Mouse (Mus musculus) G1E (cell line): ENCODE measurements at regions not wholly inside any gene's neighbourhood (a gene's known extent, or its start where the extent isn't known, plus 50 kb on each side); places are given as distances from the start of the nearest gene placed in this dataset.

ENCODE experiments used
- CTCF ChIP-seq: IDR thresholded peaks from 2 replicates; pipeline ENCODE4 v1.5.1; 2012; ENCODE audit warnings: low read depth, low read length, inconsistent platforms, mixed read lengths
- GATA1 ChIP-seq: IDR thresholded peaks from 2 replicates; pipeline ENCODE4 v1.6.1; 2012; ENCODE audit warnings: borderline replicate concordance, low read length, inconsistent platforms, mixed read lengths
- GATA2 ChIP-seq: IDR thresholded peaks from 2 replicates; pipeline ENCODE4 v1.6.1; 2012; ENCODE audit warnings: low read depth, low read length, inconsistent platforms, borderline replicate concordance
- POLR2AphosphoS5 ChIP-seq: IDR thresholded peaks from 2 replicates; pipeline ENCODE4 v1.6.1; 2012; ENCODE audit warnings: low read depth, low read length, inconsistent platforms; ENCODE audit not compliant: insufficient replicate concordance
- TAL1 ChIP-seq: conservative IDR thresholded peaks from 2 replicates; pipeline ENCODE4 v1.6.1; 2012; ENCODE audit warnings: low read depth, low read length, inconsistent platforms, mixed read lengths

GRCm38 (mm10) chr6:147922506-147922905 lies 124.6 kb upstream of the Far2 start:
- TF ChIP-seq CTCF = no peak
- no peak for TF ChIP-seq POLR2AphosphoS5
- no peak for TF ChIP-seq GATA1
- no peak for TF ChIP-seq TAL1
- no peak for TF ChIP-seq GATA2
